Mouse (Mus musculus) pancreas, adult 10 weeks (tissue): ENCODE results near the gene Cdh9. TPM values are rescaled to one million over a fixed set of nuclear protein-coding genes. Genes with fewer than 3 reads are reported as not detected.

Experiments used
- polyA plus RNA-seq: library from polyadenylated mRNA; stranded (reverse); fragments of 350-450 nt; fragmentation: Illumina TruSeq; extraction: RNeasy Lipid Tissue Mini Kit (QIAGEN cat#74804); gene quantifications from one replicate; pipeline ENCODE4 v1.2.3, GENCODE M21; 2015; ENCODE audit warnings: low read depth, low replicate concordance; ENCODE audit not compliant: insufficient read depth

Cdh9 gene
- not detected for polyA plus RNA-seq

DNA sequence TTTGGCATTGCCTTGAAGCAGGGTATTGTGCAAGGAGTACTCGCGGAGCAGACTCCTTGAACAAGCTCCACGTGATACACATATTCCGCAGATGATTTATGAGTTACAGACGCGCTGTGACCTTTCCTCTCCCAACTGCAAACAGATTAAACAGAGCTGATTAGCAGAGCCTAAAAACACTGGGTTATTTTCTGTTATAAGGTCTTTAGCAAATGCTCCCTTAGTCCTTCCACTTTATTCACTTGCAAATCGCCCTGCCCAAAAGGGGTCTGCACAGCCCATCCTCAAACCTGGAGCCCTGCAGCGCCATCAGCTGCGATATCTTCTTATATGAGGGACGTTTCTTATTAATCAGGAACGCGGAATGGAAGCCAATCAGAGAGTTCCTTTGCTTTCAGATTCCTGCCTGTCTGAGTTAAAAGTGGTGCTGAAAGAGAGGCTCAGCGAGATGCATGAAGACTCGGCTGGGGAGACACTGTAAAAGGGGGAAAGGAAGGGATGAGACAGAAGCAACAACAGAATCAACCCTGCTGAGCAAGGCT, at the start of gene Cdh9:
Gene Cdh9, plus strand, starts transcription at position 287 of the 542 bp plus-strand sequence.

